ENCODE assay signal across 8 mouse cellular contexts in genomic region chr16:45407645-45408400, GRCm38 (mm10). TPM values are rescaled to one million over a fixed set of nuclear protein-coding genes. Genes with fewer than 3 reads are reported as not detected.
DNase-seq lines count a peak whose midpoint lies in the region; ATAC-seq and TF ChIP-seq lines count a peak whose summit lies in the region.

No protein-coding gene starts in this region.

- H3K27ac ChIP-seq in spleen, adult 2 months (ENCODE audit: insufficient read depth, low read length): peak overlapping the region; percentile 72
- H3K27ac ChIP-seq in liver, embryonic 15.5 days (replicated peaks): no peak overlapping the region
- H3K27ac ChIP-seq in thymus, adult 2 months (ENCODE audit: control insufficient read depth, insufficient read depth, low read length): no peak overlapping the region

- DNase-seq in cerebellum, adult 9-10 months: peak; percentile 29
- DNase-seq in cerebellum, adult 8-10 months: no peak
- DNase-seq in spleen, adult 2 months (ENCODE audit: low read depth in 1 of 2, low spot score in 2 of 2): no peak
- no peak for DNase-seq in spleen, postnatal 36 days (ENCODE audit: low spot score in 2 of 2)
- no peak for DNase-seq in thymus, postnatal 36 days
- DNase-seq in thymus, adult 2 months: no peak
- DNase-seq in cerebellum, postnatal 25 days: no peak

- no peaks in the 10 kb centered on the region for H3K9me3 ChIP-seq in liver, embryonic 15.5 days (replicated peaks)

- H3K27me3 ChIP-seq in spleen, adult 2 months (ENCODE audit: control insufficient read depth, insufficient read depth, low read length): no peaks in the 10 kb centered on the region
- H3K27me3 ChIP-seq in liver, embryonic 15.5 days: peaks cover 15% of the 10 kb centered on the region
- no peaks in the 10 kb centered on the region for H3K27me3 ChIP-seq in thymus, adult 2 months (ENCODE audit: control insufficient read depth, insufficient read depth, low read length)

- peaks cover 4% of the 10 kb centered on the region for H3K4me1 ChIP-seq in spleen, adult 2 months (ENCODE audit: control insufficient read depth, insufficient read depth, insufficient read length)
- no peaks in the 10 kb centered on the region for H3K4me1 ChIP-seq in liver, embryonic 15.5 days (replicated peaks)
- H3K4me1 ChIP-seq in thymus, adult 2 months (replicated peaks; ENCODE audit: control insufficient read depth, insufficient read depth, low read length): no peaks in the 10 kb centered on the region

- H3K9ac ChIP-seq in liver, embryonic 15.5 days: no peak overlapping the region

- 36% methylated on average over 9 of the region's 9 CpGs for WGBS in spleen, adult 2 months
- WGBS in liver, embryonic 15.5 days (ENCODE audit: insufficient replicate concordance): 33% methylated on average over 9 of the region's 9 CpGs
- 41% methylated on average over 9 of the region's 9 CpGs for WGBS in thymus, adult 2 months

- no peak for ATAC-seq in liver, embryonic 15.5 days (ENCODE audit: insufficient read depth)

- no peak for TF ChIP-seq POLR2A in spleen, adult 2 months (IDR thresholded peaks at IDR 0.05; ENCODE audit: low read depth, low read length)
- TF ChIP-seq POLR2A in thymus, adult 2 months (IDR thresholded peaks at IDR 0.05; ENCODE audit: control insufficient read depth, extremely low read depth, insufficient read depth, low read length, poor library complexity): no peak

- H3K4me2 ChIP-seq in liver, embryonic 15.5 days: 0 out of 2 replicates have a peak overlapping the region, but pooled peaks have one; percentile 55

- H3K36me3 ChIP-seq in spleen, adult 2 months (ENCODE audit: control insufficient read depth, insufficient read depth, low read length): no peaks in the 10 kb centered on the region; the same call in 1 of the 2 replicates
- no peaks in the 10 kb centered on the region for H3K36me3 ChIP-seq in liver, embryonic 15.5 days (replicated peaks)
- H3K36me3 ChIP-seq in thymus, adult 2 months (ENCODE audit: control insufficient read depth, insufficient read depth, low read length): no peaks in the 10 kb centered on the region

- H3K4me3 ChIP-seq in spleen, adult 2 months (ENCODE audit: extremely low read depth, insufficient read depth, insufficient read length): peak overlapping the region; percentile 94
- H3K4me3 ChIP-seq in liver, embryonic 15.5 days (replicated peaks): peak overlapping the region; percentile 36; the same call in 1 of the 2 replicates
- H3K4me3 ChIP-seq in thymus, adult 2 months (ENCODE audit: control insufficient read depth, insufficient read depth, low read length): no peak overlapping the region

- TF ChIP-seq CTCF in spleen, adult 2 months (IDR thresholded peaks at IDR 0.05; ENCODE audit: extremely low read depth, insufficient read depth, insufficient read length, insufficient replicate concordance): no peak
- no peak for TF ChIP-seq CTCF in thymus, adult 2 months (IDR thresholded peaks at IDR 0.05; ENCODE audit: borderline replicate concordance, control insufficient read depth, extremely low read depth, insufficient read depth, low read length, poor library complexity)

RNA-seq across cellular contexts. Expression of gene Cd200, which starts 1.0 kb away (rescaled TPM):
- polyA plus RNA-seq in spleen, adult 2 months (2012; rRNA removed): 52.7 and 56.1 TPM in 2 replicates
- 0.52 and 0.84 TPM in 2 replicates for polyA plus RNA-seq in liver, embryonic 15.5 days (2015; fragmentation: Nextera tagmentation; extraction: Ambion mirVana)
- polyA plus RNA-seq in thymus, adult 2 months (2012; rRNA removed): 32.5 and 43.7 TPM in 2 replicates

Comparison
In these comparisons a context has a peak if more than half of its experiments do, and no peak if none do; other contexts are left out.
1. RNA of gene Cd200, which starts 1.0 kb away (polyA plus RNA-seq): 52.7 to 56.1 TPM in spleen, adult 2 months and 32.5 to 43.7 TPM in thymus, adult 2 months; 0.52 to 0.84 TPM in liver, embryonic 15.5 days; every median in the first group is over 10 times any median in the second.